In genomic region chr16:58709536-58709935, GRCm38 (mm10) we compare ENCODE assay signal across 38 mouse cellular contexts. TPM values are rescaled to one million over a fixed set of nuclear protein-coding genes. Genes with fewer than 3 reads are reported as not detected.
"Had no signal": no experiment of that assay in that cellular context is flagged by ENCODE, and none has a peak within 500 bp of the region (broad histone marks: within the 10 kb centered on the region; RNA-seq: fewer than 3 reads in every experiment).

No protein-coding gene starts in this region.

- H3K36me3 ChIP-seq: embryonic facial prominence, embryonic 10.5 days; embryonic facial prominence, embryonic 12.5 days; embryonic facial prominence, embryonic 13.5 days; embryonic facial prominence, embryonic 15.5 days; forebrain, embryonic 10.5 days; forebrain, embryonic 12.5 days; forebrain, embryonic 15.5 days; heart, embryonic 10.5 days had no signal

- DNase-seq: cerebellum, adult 9-11 months; cerebellum, postnatal 10 days; cerebellum, postnatal 14 days; cerebellum, postnatal 25 days; cerebellum, postnatal 36 days; embryo, embryonic 11 days; forebrain, postnatal 0 days; gastrocnemius, postnatal 10 days; gastrocnemius, postnatal 14 days; gastrocnemius, postnatal 25 days; gastrocnemius, postnatal 36 days; heart, adult 18-20 months; heart, adult 2 months had no signal

- H3K9ac ChIP-seq: embryonic facial prominence, embryonic 12.5 days; embryonic facial prominence, embryonic 13.5 days; embryonic facial prominence, embryonic 15.5 days; forebrain, embryonic 12.5 days; forebrain, embryonic 13.5 days; forebrain, embryonic 15.5 days; forebrain, postnatal 0 days had no signal

- H3K4me3 ChIP-seq: embryonic facial prominence, embryonic 10.5 days; embryonic facial prominence, embryonic 12.5 days; embryonic facial prominence, embryonic 13.5 days; embryonic facial prominence, embryonic 15.5 days; erythroblast, embryonic 14.5 days; forebrain, embryonic 10.5 days; forebrain, embryonic 12.5 days; forebrain, embryonic 13.5 days; forebrain, embryonic 15.5 days; heart, adult 2 months; heart, embryonic 10.5 days had no signal

- H3K27ac ChIP-seq: embryonic facial prominence, embryonic 10.5 days; embryonic facial prominence, embryonic 12.5 days; embryonic facial prominence, embryonic 13.5 days; embryonic facial prominence, embryonic 15.5 days; forebrain, embryonic 10.5 days; forebrain, embryonic 12.5 days; forebrain, embryonic 13.5 days; forebrain, embryonic 15.5 days; heart, adult 2 months; heart, embryonic 10.5 days had no signal

- H3K4me1 ChIP-seq: embryonic facial prominence, embryonic 10.5 days; embryonic facial prominence, embryonic 12.5 days; embryonic facial prominence, embryonic 13.5 days; embryonic facial prominence, embryonic 15.5 days; forebrain, embryonic 12.5 days; forebrain, embryonic 13.5 days; forebrain, embryonic 15.5 days; heart, embryonic 10.5 days had no signal

- H3K27me3 ChIP-seq: embryonic facial prominence, embryonic 12.5 days; embryonic facial prominence, embryonic 13.5 days; embryonic facial prominence, embryonic 15.5 days; forebrain, embryonic 12.5 days; forebrain, embryonic 13.5 days; forebrain, embryonic 15.5 days had no signal

- H3K4me2 ChIP-seq: embryonic facial prominence, embryonic 12.5 days; embryonic facial prominence, embryonic 13.5 days; embryonic facial prominence, embryonic 15.5 days; forebrain, embryonic 12.5 days; forebrain, embryonic 13.5 days; forebrain, embryonic 15.5 days; heart, embryonic 11.5 days had no signal

- H3K9me3 ChIP-seq: embryonic facial prominence, embryonic 10.5 days; embryonic facial prominence, embryonic 12.5 days; embryonic facial prominence, embryonic 13.5 days; embryonic facial prominence, embryonic 15.5 days; forebrain, embryonic 10.5 days; forebrain, embryonic 12.5 days; forebrain, embryonic 13.5 days; forebrain, embryonic 15.5 days; heart, embryonic 10.5 days had no signal

RNA-seq across cellular contexts. Expression of gene Gpr15, which starts 9.3 kb away (rescaled TPM):
- total RNA-seq: common myeloid progenitor, adult 5-6 weeks; gastrocnemius, adult 18-20 months; gastrocnemius, adult 8-10 months; gastrocnemius, postnatal 10 days; gastrocnemius, postnatal 14 days; gastrocnemius, postnatal 25 days; gastrocnemius, postnatal 36 days; gastrocnemius, postnatal 4 days; heart, adult 18-20 months; heart, adult 2 months; heart, adult 8-10 months had no signal
- polyA plus RNA-seq: cortical plate, adult 2 months; embryonic facial prominence, embryonic 10.5 days; embryonic facial prominence, embryonic 11.5 days; embryonic facial prominence, embryonic 12.5 days; embryonic facial prominence, embryonic 14.5 days; erythroblast, embryonic 14.5 days; forebrain, embryonic 10.5 days; forebrain, embryonic 11.5 days; forebrain, embryonic 13.5 days; forebrain, embryonic 14.5 days; forebrain, embryonic 16.5 days; forebrain, postnatal 0 days; gonadal fat pad, adult 2 months; heart, embryonic 10.5 days; heart, embryonic 11.5 days had no signal

RNA-seq across cellular contexts. Expression of gene Olfr172, which starts 53.4 kb away (rescaled TPM):
- total RNA-seq: common myeloid progenitor, adult 5-6 weeks; forebrain, postnatal 0 days; gastrocnemius, adult 18-20 months; gastrocnemius, adult 8-10 months; gastrocnemius, postnatal 10 days; gastrocnemius, postnatal 14 days; gastrocnemius, postnatal 25 days; gastrocnemius, postnatal 36 days; gastrocnemius, postnatal 4 days; granulocyte monocyte progenitor cell, adult 5-6 weeks; heart, adult 18-20 months; heart, adult 2 months; heart, adult 8-10 months had no signal
- polyA plus RNA-seq: cortical plate, adult 2 months; embryonic facial prominence, embryonic 10.5 days; embryonic facial prominence, embryonic 11.5 days; embryonic facial prominence, embryonic 12.5 days; embryonic facial prominence, embryonic 13.5 days; embryonic facial prominence, embryonic 14.5 days; embryonic facial prominence, embryonic 15.5 days; forebrain, embryonic 10.5 days; forebrain, embryonic 11.5 days; forebrain, embryonic 12.5 days; forebrain, embryonic 13.5 days; forebrain, embryonic 14.5 days; forebrain, embryonic 15.5 days; forebrain, embryonic 16.5 days; forebrain, postnatal 0 days; frontal cortex, adult 2 months; gonadal fat pad, adult 2 months; heart, adult 2 months; heart, embryonic 10.5 days; heart, embryonic 11.5 days had no signal
